Mouse (Mus musculus): ENCODE measurements around the gene Ccdc96.

DNA sequence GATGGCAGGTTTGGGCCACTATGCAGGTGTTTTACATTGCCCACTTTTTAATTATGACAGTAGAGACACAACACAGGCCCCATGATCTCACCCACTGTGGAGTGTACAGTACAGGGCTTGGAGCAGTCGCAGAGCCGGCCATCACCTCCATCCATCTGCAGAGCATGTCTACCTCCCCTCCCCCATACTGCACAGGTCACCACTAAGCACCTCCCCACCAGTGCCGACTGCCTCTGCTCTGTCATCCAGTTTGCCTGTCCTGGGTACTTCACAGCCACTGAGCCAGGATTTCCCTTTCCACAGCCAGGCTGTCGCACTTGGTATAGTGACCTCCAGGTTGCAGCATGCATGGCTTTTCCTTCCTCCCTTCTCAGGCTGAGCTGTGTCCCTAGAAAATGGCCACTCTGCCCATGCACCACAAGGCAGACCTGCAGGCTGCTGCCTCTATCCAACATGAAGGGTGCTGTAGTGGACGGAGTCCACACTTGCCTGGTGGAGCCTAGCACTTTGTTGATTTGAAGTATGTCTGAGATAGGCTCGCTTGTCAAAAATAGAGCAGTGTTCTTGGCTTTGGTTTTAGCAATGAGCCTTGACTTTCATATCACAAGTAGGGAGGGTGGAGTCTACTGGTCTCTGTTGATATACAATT is 34.6 kb upstream of the Ccdc96 start:
- TF ChIP-seq CTCF (IDR thresholded peaks at IDR 0.05; ENCODE audit: borderline replicate concordance, control insufficient read depth, extremely low read depth, insufficient read depth, low read length, poor library complexity), result no peak
- no peak for TF ChIP-seq POLR2A (IDR thresholded peaks at IDR 0.05; ENCODE audit: control insufficient read depth, extremely low read depth, insufficient read depth, low read length, poor library complexity)

Data from thymus, adult 2 months (tissue).